Mouse (Mus musculus) MEL (cell line): Measurements from ENCODE around the gene Fzd4. TPM values are rescaled to one million over a fixed set of nuclear protein-coding genes. Genes with fewer than 3 reads are reported as not detected.
A peak's percentile ranks its signal among the peaks of the same experiment; 100 is the strongest.

ENCODE experiments used
- DNase-seq: peaks from one replicate; pipeline ENCODE4 v3.0.0; 2011; ENCODE audit warnings: low read depth, low spot score
- H3K27ac ChIP-seq: 2 replicates; pipeline ENCODE4 v1.5.1; 2012; ENCODE audit warnings: low read depth, mild to moderate bottlenecking, control low read depth, low read length, moderate library complexity; ENCODE audit not compliant: control insufficient read depth
- H3K27me3 ChIP-seq, 2 experiments: fragments of 150-350 bp in 1 of 2; sonication (generic) in 1 of 2; 2 replicates each; pipeline ENCODE4 v1.6.1; 2012; ENCODE audit warnings: low read length in 2 of 2, mild to moderate bottlenecking in 2 of 2, improper control_type of control experiment in 1 of 2, moderate library complexity in 1 of 2; ENCODE audit not compliant: insufficient read depth in 2 of 2, control insufficient read depth in 1 of 2
- H3K36me3 ChIP-seq, 2 experiments: 2 replicates each; pipeline ENCODE4 v1.6.1; 2012 to 2014; ENCODE audit warnings: low read length in 2 of 2, improper control_type of control experiment in 1 of 2, inconsistent platforms in 1 of 2, mild to moderate bottlenecking in 1 of 2; ENCODE audit not compliant: insufficient read depth in 2 of 2, control insufficient read depth in 1 of 2
- H3K4me1 ChIP-seq, 2 experiments: fragments of 150-350 bp in 1 of 2; sonication (generic) in 1 of 2; 2 replicates each; pipeline ENCODE4 v1.6.1; 2012; ENCODE audit warnings: low read length in 2 of 2, improper control_type of control experiment in 1 of 2, mild to moderate bottlenecking in 1 of 2; ENCODE audit not compliant: insufficient read depth in 2 of 2, control insufficient read depth in 1 of 2
- H3K4me3 ChIP-seq, 2 experiments: fragments of 150-350 bp in 1 of 2; sonication (generic) in 1 of 2; 2 replicates each; pipeline ENCODE4 v1.5.1; 2012; ENCODE audit warnings: low read depth in 2 of 2, low read length in 2 of 2, mild to moderate bottlenecking in 2 of 2, moderate library complexity in 2 of 2, control low read depth in 1 of 2, improper control_type of control experiment in 1 of 2; ENCODE audit not compliant: control insufficient read depth in 1 of 2, insufficient read depth in 1 of 2
- H3K79me2 ChIP-seq: 2 replicates; pipeline ENCODE4 v1.6.1; 2012; ENCODE audit warnings: mild to moderate bottlenecking, low read length, moderate library complexity; ENCODE audit not compliant: control insufficient read depth, poor library complexity, insufficient read depth
- H3K9ac ChIP-seq: 2 replicates; pipeline ENCODE4 v1.6.1; 2012; ENCODE audit warnings: low read depth, mild to moderate bottlenecking, control low read depth, low read length, moderate library complexity; ENCODE audit not compliant: control insufficient read depth, poor library complexity, severe bottlenecking
- H3K9me3 ChIP-seq: fragments of 150-350 bp; sonication (generic); replicated peaks from 2 replicates; pipeline ENCODE4 v1.6.1; 2012; ENCODE audit warnings: mild to moderate bottlenecking, low read length, improper control_type of control experiment, moderate library complexity; ENCODE audit not compliant: insufficient read depth
- CHD2 ChIP-seq: IDR thresholded peaks from 2 replicates; pipeline ENCODE4 v1.6.1; 2011; ENCODE audit warnings: low read length, improper control_type of control experiment
- CTCF ChIP-seq, 3 experiments: IDR thresholded peaks in 2 of 3; conservative IDR thresholded peaks in 1 of 3; 2 replicates each; pipeline ENCODE4 v1.5.1; 2011 to 2012; ENCODE audit warnings: low read length in 3 of 3, low read depth in 2 of 3, mild to moderate bottlenecking in 2 of 3, improper control_type of control experiment in 1 of 3, inconsistent platforms in 1 of 3, mixed read lengths in 1 of 3, moderate library complexity in 1 of 3; ENCODE audit not compliant: control insufficient read depth in 1 of 3, insufficient read depth in 1 of 3, poor library complexity in 1 of 3, severe bottlenecking in 1 of 3
- E2F4 ChIP-seq: IDR thresholded peaks from 2 replicates; pipeline ENCODE4 v1.6.1; 2011; ENCODE audit warnings: low read depth, low read length, improper control_type of control experiment, borderline replicate concordance
- ETS1 ChIP-seq: IDR thresholded peaks from 2 replicates; pipeline ENCODE4 v1.6.1; 2012; ENCODE audit warnings: low read depth, mild to moderate bottlenecking, inconsistent platforms, low read length, improper control_type of control experiment, moderate library complexity
- JUND ChIP-seq: IDR thresholded peaks from 2 replicates; pipeline ENCODE4 v1.6.1; 2011; ENCODE audit warnings: low read depth, mild to moderate bottlenecking, improper control_type of control experiment, low read length
- MAFK ChIP-seq: IDR thresholded peaks from 2 replicates; pipeline ENCODE4 v1.6.1; 2011; ENCODE audit warnings: low read depth, mild to moderate bottlenecking, low read length, improper control_type of control experiment, borderline replicate concordance
- MEF2A ChIP-seq: IDR thresholded peaks from 2 replicates; pipeline ENCODE4 v1.6.1; 2014; ENCODE audit warnings: low read depth, mild to moderate bottlenecking, inconsistent platforms, low read length, improper control_type of control experiment; ENCODE audit not compliant: poor library complexity, insufficient replicate concordance, severe bottlenecking; ENCODE audit errors: extremely low read depth
- MYB ChIP-seq: IDR thresholded peaks from 2 replicates; pipeline ENCODE4 v1.6.1; 2011; ENCODE audit warnings: mild to moderate bottlenecking, low read depth, low read length, improper control_type of control experiment
- POLR2A ChIP-seq, 2 experiments: IDR thresholded peaks; 2 replicates each; pipeline ENCODE4 v1.6.1; 2011 to 2012; ENCODE audit warnings: low read length in 2 of 2, mild to moderate bottlenecking in 2 of 2, control low read depth in 1 of 2, improper control_type of control experiment in 1 of 2, low read depth in 1 of 2, moderate library complexity in 1 of 2; ENCODE audit not compliant: control insufficient read depth in 1 of 2, insufficient read depth in 1 of 2, poor library complexity in 1 of 2
- POLR2AphosphoS5 ChIP-seq: IDR thresholded peaks from 2 replicates; pipeline ENCODE4 v1.6.1; 2012; ENCODE audit warnings: low read depth, borderline replicate concordance, mild to moderate bottlenecking, inconsistent platforms, low read length, moderate library complexity, mixed read lengths
- RAD21 ChIP-seq: IDR thresholded peaks from 2 replicates; pipeline ENCODE4 v1.6.1; 2011; ENCODE audit warnings: mild to moderate bottlenecking, low read depth, low read length, improper control_type of control experiment
- RCOR1 ChIP-seq: IDR thresholded peaks from 2 replicates; pipeline ENCODE4 v1.6.1; 2012; ENCODE audit warnings: low read depth, mild to moderate bottlenecking, inconsistent platforms, low read length, improper control_type of control experiment
- SIN3A ChIP-seq: IDR thresholded peaks from 2 replicates; pipeline ENCODE4 v1.6.1; 2012; ENCODE audit warnings: low read length, improper control_type of control experiment, inconsistent platforms
- SMC3 ChIP-seq: IDR thresholded peaks from 2 replicates; pipeline ENCODE4 v1.6.1; 2011; ENCODE audit warnings: low read depth, low read length, improper control_type of control experiment
- TCF12 ChIP-seq: IDR thresholded peaks from 2 replicates; pipeline ENCODE4 v1.6.1; 2014; ENCODE audit warnings: low read depth, mild to moderate bottlenecking, inconsistent platforms, low read length, improper control_type of control experiment, moderate library complexity
- UBTF ChIP-seq: IDR thresholded peaks from 2 replicates; pipeline ENCODE4 v1.6.1; 2012; ENCODE audit warnings: low read depth, mild to moderate bottlenecking, inconsistent platforms, low read length, improper control_type of control experiment, moderate library complexity, borderline replicate concordance; ENCODE audit not compliant: insufficient read depth
- USF1 ChIP-seq: IDR thresholded peaks from 2 replicates; pipeline ENCODE4 v1.6.1; 2014; ENCODE audit warnings: low read depth, mild to moderate bottlenecking, inconsistent platforms, low read length, improper control_type of control experiment, moderate library complexity
- USF2 ChIP-seq, 2 experiments: IDR thresholded peaks; 2 replicates each; pipeline ENCODE4 v1.6.1; 2011 to 2012; ENCODE audit warnings: improper control_type of control experiment in 2 of 2, low read length in 2 of 2, borderline replicate concordance in 1 of 2, inconsistent platforms in 1 of 2, low read depth in 1 of 2, mild to moderate bottlenecking in 1 of 2; ENCODE audit not compliant: insufficient read depth in 1 of 2
- ZC3H11A ChIP-seq: IDR thresholded peaks from 2 replicates; pipeline ENCODE4 v1.6.1; 2012; ENCODE audit warnings: low read depth, mild to moderate bottlenecking, inconsistent platforms, low read length, improper control_type of control experiment
- ZKSCAN1 ChIP-seq: IDR thresholded peaks from 2 replicates; pipeline ENCODE4 v1.6.1; 2012; ENCODE audit warnings: low read depth, mild to moderate bottlenecking, inconsistent platforms, low read length, improper control_type of control experiment, moderate library complexity
- ZNF384 ChIP-seq: IDR thresholded peaks from 2 replicates; pipeline ENCODE4 v1.6.1; 2012; ENCODE audit warnings: low read depth, mild to moderate bottlenecking, inconsistent platforms, low read length, improper control_type of control experiment
- polyA plus RNA-seq, 2 experiments: library from polyadenylated mRNA; stranded (reverse) in 1 of 2; unstranded in 1 of 2; fragments of >175 nt in 1 of 2; fragments of >200 nt in 1 of 2; gene quantifications; 2 replicates each; pipeline versions ENCODE4 v1.2.1 to v1.2.4; 2012; ENCODE audit warnings: low replicate concordance in 2 of 2, low read depth in 1 of 2; ENCODE audit not compliant: insufficient read length in 2 of 2, insufficient read depth in 1 of 2, missing spikeins in 1 of 2
- total RNA-seq: library from RNA; depleted of rRNA; stranded (reverse); fragments of 300-350 nt; gene quantifications from 2 replicates; pipeline ENCODE4 v1.2.3, GENCODE M21; 2012

The Fzd4 gene
- total and polyA plus RNA-seq, 3 experiments, result 0.08 to 1.1 TPM; not detected in 1

GRCm38 (mm10) chr7:89392825-89393224 lies 11.3 kb upstream of the Fzd4 start:
- DNase-seq, result peak; percentile 39
- H3K36me3 ChIP-seq, result no peaks in the 10 kb centered on the region
- H3K79me2 ChIP-seq, result no peaks in the 10 kb centered on the region
- no peaks in the 10 kb centered on the region for H3K4me1 ChIP-seq
- no peak overlapping the region for H3K4me3 ChIP-seq
- H3K27me3 ChIP-seq, result peaks cover 0 to 1% of the 10 kb centered on the region in 2 experiments; a peak in 3 of 4 replicates
- TF ChIP-seq CHD2 (no peak), RCOR1 (no peak), USF2 (IDR thresholded peaks at IDR 0.05; ENCODE audit: borderline replicate concordance in 1 of 2, insufficient read depth in 1 of 2, low read depth in 1 of 2, low read length in 2 of 2) (no peak), ETS1 (no peak), TCF12 (no peak), MAFK (no peak), RAD21 (peak; percentile 64), MEF2A (no peak), ZNF384 (no peak), ZC3H11A (0 out of 2 replicates have a peak, but pooled peaks have one; percentile 39), SMC3 (peak; percentile 79), POLR2A (IDR thresholded peaks at IDR 0.05; ENCODE audit: control insufficient read depth in 1 of 2, insufficient read depth in 1 of 2, low read depth in 1 of 2, low read length in 2 of 2, poor library complexity in 1 of 2) (no peak), CTCF (IDR thresholded peaks at IDR 0.05 in 2 of 3, conservative IDR thresholded peaks at IDR 0.05 in 1 of 3; ENCODE audit: control insufficient read depth in 1 of 3, insufficient read depth in 1 of 3, low read depth in 2 of 3, low read length in 3 of 3, poor library complexity in 1 of 3, severe bottlenecking in 1 of 3) (peak in 1 of 3 experiments; percentile 61; a peak in 3 of 6 replicates), UBTF (no peak), POLR2AphosphoS5 (no peak), ZKSCAN1 (no peak)
- H3K9me3 ChIP-seq, result no peaks in the 10 kb centered on the region
- no peak overlapping the region for H3K9ac ChIP-seq
- no peak overlapping the region for H3K27ac ChIP-seq

GRCm38 (mm10) chr7:89395399-89395798 lies 8.8 kb upstream of the Fzd4 start:
- TF ChIP-seq SIN3A, result no peak
- no peak for TF ChIP-seq MYB
- TF ChIP-seq E2F4, result no peak
- TF ChIP-seq MAFK, result no peak
- no peak for TF ChIP-seq RAD21
- TF ChIP-seq JUND, result no peak
- TF ChIP-seq USF1, result no peak
- TF ChIP-seq RCOR1, result no peak
- H3K27ac ChIP-seq, result no peak overlapping the region
- no peaks in the 10 kb centered on the region for H3K9me3 ChIP-seq
- H3K79me2 ChIP-seq, result no peaks in the 10 kb centered on the region
- no peak for DNase-seq
- H3K27me3 ChIP-seq, result peaks cover 1 to 6% of the 10 kb centered on the region in 2 experiments; a peak in 3 of 4 replicates
- H3K4me3 ChIP-seq, result no peak overlapping the region
- H3K9ac ChIP-seq, result no peak overlapping the region
- H3K4me1 ChIP-seq, result no peaks in the 10 kb centered on the region
- H3K36me3 ChIP-seq, result no peaks in the 10 kb centered on the region
